ENCODE assay signal across 7 mouse cellular contexts in the genomic region with DNA sequence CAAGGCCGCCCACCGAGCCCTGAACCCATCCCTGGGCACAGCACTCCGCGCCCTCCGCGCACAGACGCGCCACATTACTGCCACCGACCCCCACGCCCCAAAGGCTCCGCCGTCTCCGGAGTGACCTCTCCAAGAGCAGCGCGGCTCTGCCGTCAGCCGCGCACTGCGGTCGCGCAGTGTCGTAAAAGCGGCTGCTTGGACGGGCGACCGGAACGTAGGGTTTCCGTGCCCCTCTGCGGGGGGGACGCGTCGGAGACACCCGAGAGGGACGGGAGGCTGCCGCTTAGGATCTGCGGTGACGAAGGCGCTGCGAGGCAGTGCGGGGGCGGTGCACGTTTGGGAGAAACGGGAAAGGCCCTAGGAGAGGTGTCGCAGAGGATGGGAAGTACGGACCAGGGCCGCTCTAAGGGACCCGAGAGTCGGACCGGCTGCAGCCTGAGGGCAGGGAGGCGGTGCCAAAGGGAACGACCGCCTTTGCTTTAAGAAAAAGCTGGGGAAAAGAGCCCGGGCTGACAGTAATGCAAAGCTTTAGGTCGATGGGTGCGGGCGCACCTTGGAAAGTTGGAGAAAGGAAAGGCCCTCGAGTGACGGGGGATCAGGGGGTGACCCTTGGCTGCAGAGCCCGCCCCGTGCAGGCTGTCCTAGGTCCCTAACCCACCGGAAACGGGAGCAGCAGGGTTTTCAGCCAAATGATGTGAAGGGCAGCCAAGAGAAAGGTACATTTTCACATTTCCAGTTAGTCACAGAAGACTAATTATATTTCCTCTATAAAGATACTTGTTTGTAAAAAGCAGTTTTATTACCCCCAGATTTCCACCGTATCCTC. TPM values are rescaled to one million over a fixed set of nuclear protein-coding genes. Genes with fewer than 3 reads are reported as not detected.
A peak's percentile ranks its signal among the peaks of the same experiment; 100 is the strongest.
DNase-seq lines count a peak whose midpoint lies in the region; ATAC-seq lines count a peak whose summit lies in the region.

Gene Dlat (minus strand): TSS at position 389 of the 826 bp plus-strand sequence.

- peak within 1 kb of the TSS; percentile 70 for H3K4me2 ChIP-seq in midbrain, embryonic 13.5 days (replicated peaks)

- H3K9ac ChIP-seq in midbrain, embryonic 13.5 days (replicated peaks) = peak within 1 kb of the TSS; percentile 93

- peak within 1 kb of the TSS; percentile 90 for H3K27ac ChIP-seq in embryonic facial prominence, embryonic 10.5 days (replicated peaks)
- H3K27ac ChIP-seq in limb, embryonic 10.5 days = peak within 1 kb of the TSS; percentile 94
- H3K27ac ChIP-seq in midbrain, embryonic 13.5 days = peak within 1 kb of the TSS; percentile 84

- ATAC-seq in granulocyte monocyte progenitor cell, adult 5-6 weeks (replicated peaks; ENCODE audit: poor library complexity, severe bottlenecking) = peak; percentile 83
- ATAC-seq in midbrain, embryonic 13.5 days = peak; percentile 95

- under 1% methylated on average over 63 of the region's 63 CpGs for WGBS in embryonic facial prominence, embryonic 10.5 days
- under 1% methylated on average over 63 of the region's 63 CpGs for WGBS in limb, embryonic 10.5 days
- under 1% methylated on average over 62 of the region's 63 CpGs for WGBS in midbrain, embryonic 13.5 days

- H3K4me3 ChIP-seq in embryonic facial prominence, embryonic 10.5 days = peak within 1 kb of the TSS; percentile 82
- peak within 1 kb of the TSS; percentile 96 for H3K4me3 ChIP-seq in limb, embryonic 10.5 days
- H3K4me3 ChIP-seq in midbrain, embryonic 13.5 days (replicated peaks) = peak within 1 kb of the TSS; percentile 90

- peak; percentile 90 for DNase-seq in adrenal gland, postnatal 10 days
- DNase-seq in embryonic facial prominence, embryonic 10.5 days (ENCODE audit: low spot score) = peak; percentile 92
- peak; percentile 89 for DNase-seq in kidney, adult 11 months
- DNase-seq in limb, embryonic 10.5 days (ENCODE audit: low spot score) = peak; percentile 91
- peak; percentile 71 for DNase-seq in spleen, adult 12 weeks (ENCODE audit: low spot score)

- no peaks in the 10 kb centered on the region for H3K9me3 ChIP-seq in embryonic facial prominence, embryonic 10.5 days
- no peaks in the 10 kb centered on the region for H3K9me3 ChIP-seq in limb, embryonic 10.5 days (replicated peaks)
- no peaks in the 10 kb centered on the region for H3K9me3 ChIP-seq in midbrain, embryonic 13.5 days

- peaks cover 24% of the 10 kb centered on the region for H3K4me1 ChIP-seq in embryonic facial prominence, embryonic 10.5 days
- H3K4me1 ChIP-seq in limb, embryonic 10.5 days = peaks cover 17% of the 10 kb centered on the region
- peaks cover 25% of the 10 kb centered on the region for H3K4me1 ChIP-seq in midbrain, embryonic 13.5 days (replicated peaks)

- H3K27me3 ChIP-seq in embryonic facial prominence, embryonic 10.5 days (replicated peaks; ENCODE audit: low read depth, poor library complexity, severe bottlenecking) = no peaks in the 10 kb centered on the region
- H3K27me3 ChIP-seq in limb, embryonic 10.5 days (ENCODE audit: low read depth, poor library complexity, severe bottlenecking) = no peaks in the 10 kb centered on the region
- H3K27me3 ChIP-seq in midbrain, embryonic 13.5 days = no peaks in the 10 kb centered on the region

- H3K36me3 ChIP-seq in embryonic facial prominence, embryonic 10.5 days (replicated peaks) = peaks cover 45% of the 10 kb centered on the region
- peaks cover 49% of the 10 kb centered on the region for H3K36me3 ChIP-seq in limb, embryonic 10.5 days
- peaks cover 26% of the 10 kb centered on the region for H3K36me3 ChIP-seq in midbrain, embryonic 13.5 days

RNA-seq across cellular contexts. Expression of gene Dlat, which starts in this region (rescaled TPM):
- total RNA-seq in adrenal gland, postnatal 10 days (2021) = 100 to 1,000 TPM; 310 to 317 TPM
- 62.0 and 62.2 TPM in 2 replicates for polyA plus RNA-seq in embryonic facial prominence, embryonic 10.5 days (2016; fragmentation: Nextera tagmentation; extraction: Ambion mirVana)
- 33.9 and 61.3 TPM in 2 replicates for total RNA-seq in granulocyte monocyte progenitor cell, adult 5-6 weeks (2014; fragmentation: Nextera tagmentation)
- 30.4 and 48.5 TPM in 2 replicates for total RNA-seq in granulocyte monocyte progenitor cell, adult 5-6 weeks (2017)
- 61.7 and 62.1 TPM in 2 replicates for polyA plus RNA-seq in limb, embryonic 10.5 days (2016; fragmentation: Nextera tagmentation; extraction: Ambion mirVana)
- 40.9 and 42.1 TPM in 2 replicates for polyA plus RNA-seq in midbrain, embryonic 13.5 days (2015; fragmentation: Nextera tagmentation; extraction: Ambion mirVana)

Comparison
In these comparisons a context has a peak if more than half of its experiments do, and no peak if none do; other contexts are left out.
1. Peak in every context shown above with its lines: DNase-seq, ATAC-seq, H3K4me3 ChIP-seq and H3K27ac ChIP-seq.
2. RNA of gene Dlat (total RNA-seq): 310 to 317 TPM in adrenal gland, postnatal 10 days; 30.4 to 61.3 TPM in granulocyte monocyte progenitor cell, adult 5-6 weeks; every median in the first group is over 4 times any median in the second.